Mouse (Mus musculus) small intestine, adult 2 months (tissue): ENCODE results near the gene Rad1. TPM values are rescaled to one million over a fixed set of nuclear protein-coding genes. Genes with fewer than 3 reads are reported as not detected.
"Not testable (repeated sequence)": the region's sequence is repeated elsewhere in the genome, so short reads cannot be mapped to it uniquely, and the experiment has no call there.

Source experiments
- H3K27ac ChIP-seq: fragments of 200-500 bp; 2 replicates; pipeline ENCODE4 v1.5.1; 2012; ENCODE audit warnings: low read depth, low read length, control low read depth, inconsistent platforms; ENCODE audit not compliant: insufficient read depth
- H3K27me3 ChIP-seq: fragments of 200-500 bp; 2 replicates; pipeline ENCODE4 v1.6.1; 2012; ENCODE audit warnings: mild to moderate bottlenecking, moderate library complexity, low read length, inconsistent platforms; ENCODE audit not compliant: control insufficient read depth, insufficient read depth
- H3K36me3 ChIP-seq: fragments of 200-500 bp; 2 replicates; pipeline ENCODE4 v1.6.1; 2012; ENCODE audit warnings: mild to moderate bottlenecking, low read length, control low read depth, inconsistent platforms; ENCODE audit not compliant: control insufficient read depth, insufficient read depth
- H3K4me1 ChIP-seq: fragments of 200-500 bp; 2 replicates; pipeline ENCODE4 v1.6.1; 2012; ENCODE audit warnings: low read length, inconsistent platforms, mixed read lengths; ENCODE audit not compliant: control insufficient read depth, insufficient read depth, insufficient read length
- H3K4me3 ChIP-seq: fragments of 200-500 bp; 2 replicates; pipeline ENCODE4 v1.5.1; 2012; ENCODE audit warnings: low read depth, mild to moderate bottlenecking, control low read depth, inconsistent platforms, low read length, moderate library complexity
- CTCF ChIP-seq: fragments of 200-500 bp; IDR thresholded peaks from 2 replicates; pipeline ENCODE4 v1.5.1; 2012; ENCODE audit warnings: low read depth, mild to moderate bottlenecking, control low read depth, inconsistent platforms, low read length, moderate library complexity, mixed read lengths; ENCODE audit not compliant: insufficient replicate concordance, insufficient read length; ENCODE audit errors: extremely low read depth
- POLR2A ChIP-seq: fragments of 200-500 bp; IDR thresholded peaks from 2 replicates; pipeline ENCODE4 v1.6.1; 2012; ENCODE audit warnings: low read depth, mild to moderate bottlenecking, control low read depth, inconsistent platforms, low read length, moderate library complexity
- WGBS: fragments of 180-500 bp; shearing (Covaris S2); methylation state at CpG from one replicate; pipeline ENCODE4 v1.1.7; 2018; 5-methylcytosine and 5-hydroxymethylcytosine counted together
- polyA plus RNA-seq: library from polyadenylated mRNA; depleted of rRNA; stranded (reverse); fragments of >200 nt; gene quantifications from 2 replicates; pipeline ENCODE4 v1.2.3, GENCODE M21; 2012

The Rad1 gene
- polyA plus RNA-seq, 1 experiment, result 2.7 TPM

GRCm38 (mm10) chr15:10506099-10506498 is 20.3 kb downstream of the Rad1 start:
- TF ChIP-seq CTCF (no peak), POLR2A (no peak)

GRCm38 (mm10) chr15:10515166-10515565 is 29.3 kb downstream of the Rad1 start:
- 85% methylated on average over 7 of the region's 7 CpGs for WGBS
- no peaks in the 10 kb centered on the region for H3K4me1 ChIP-seq

More at GRCm38 (mm10) chr15:10506099-10506498, 20.3 kb downstream of the Rad1 start:
- Histone ChIP-seq H3K27me3 (no peaks in the 10 kb centered on the region), H3K36me3 (no peaks in the 10 kb centered on the region), H3K27ac (no peak overlapping the region), H3K4me1 (no peaks in the 10 kb centered on the region), H3K4me3 (no peak overlapping the region)
- 73% methylated on average over 11 of the region's 11 CpGs for WGBS

GRCm38 (mm10) chr15:10525896-10526295 is 40.1 kb downstream of the Rad1 start:
- H3K4me3 ChIP-seq, result no peak overlapping the region
- H3K4me1 ChIP-seq, result no peaks in the 10 kb centered on the region
- H3K27ac ChIP-seq, result no peak overlapping the region
- no peaks in the 10 kb centered on the region for H3K36me3 ChIP-seq
- TF ChIP-seq CTCF (no peak), POLR2A (no peak)
- no peaks in the 10 kb centered on the region for H3K27me3 ChIP-seq
- 60% methylated on average over 1 of the region's 1 CpGs for WGBS

More at GRCm38 (mm10) chr15:10515166-10515565, 29.3 kb downstream of the Rad1 start:
- no peak overlapping the region for H3K27ac ChIP-seq
- H3K36me3 ChIP-seq, result no peaks in the 10 kb centered on the region
- TF ChIP-seq POLR2A (no peak), CTCF (no peak)
- H3K4me3 ChIP-seq, result no peak overlapping the region
- H3K27me3 ChIP-seq, result no peaks in the 10 kb centered on the region

GRCm38 (mm10) chr15:10531352-10531751 is 45.5 kb downstream of the Rad1 start:
- no peak overlapping the region for H3K27ac ChIP-seq
- H3K36me3 ChIP-seq, result no peaks in the 10 kb centered on the region
- H3K4me3 ChIP-seq, result no peak overlapping the region
- H3K4me1 ChIP-seq, result no peaks in the 10 kb centered on the region
- TF ChIP-seq CTCF (no peak), POLR2A (no peak)
- 58% methylated on average over 4 of the region's 4 CpGs for WGBS
- no peaks in the 10 kb centered on the region for H3K27me3 ChIP-seq

- not testable (repeated sequence) for H3K36me3 ChIP-seq, H3K27ac ChIP-seq, H3K4me1 ChIP-seq, H3K27me3 ChIP-seq, H3K4me3 ChIP-seq
- 89% methylated on average over 10 of the region's 10 CpGs for WGBS
These were observed 47.5 kb downstream of the Rad1 start for GRCm38 (mm10) chr15:10533361-10533760.

- WGBS, result 79% methylated on average over 5 of the region's 5 CpGs
These were observed 48.8 kb downstream of the Rad1 start for GRCm38 (mm10) chr15:10534591-10534990.

GRCm38 (mm10) chr15:10535969-10536368 is 50.2 kb downstream of the Rad1 start:
- no peak overlapping the region for H3K4me3 ChIP-seq
- no peaks in the 10 kb centered on the region for H3K36me3 ChIP-seq
- no peaks in the 10 kb centered on the region for H3K4me1 ChIP-seq
- no peak overlapping the region for H3K27ac ChIP-seq
- WGBS, result 81% methylated on average over 7 of the region's 7 CpGs
- H3K27me3 ChIP-seq, result no peaks in the 10 kb centered on the region
- TF ChIP-seq CTCF (no peak), POLR2A (no peak)

More at GRCm38 (mm10) chr15:10534591-10534990, 48.8 kb downstream of the Rad1 start:
- no peak for TF ChIP-seq CTCF
- no peak for TF ChIP-seq POLR2A
- H3K4me1 ChIP-seq, result no peaks in the 10 kb centered on the region
- H3K27ac ChIP-seq, result no peak overlapping the region
- no peak overlapping the region for H3K4me3 ChIP-seq
- H3K27me3 ChIP-seq, result no peaks in the 10 kb centered on the region
- no peaks in the 10 kb centered on the region for H3K36me3 ChIP-seq
